Comparison of ENCODE assay signal across 24 mouse cellular contexts in genomic region chr13:46529037-46529436, GRCm38 (mm10). TPM values are rescaled to one million over a fixed set of nuclear protein-coding genes. Genes with fewer than 3 reads are reported as not detected.
"Had no signal": no experiment of that assay in that cellular context is flagged by ENCODE, and none has a peak within 500 bp of the region (broad histone marks: within the 10 kb centered on the region; RNA-seq: fewer than 3 reads in every experiment).

No protein-coding gene starts in this region.

- H3K27me3 ChIP-seq: intestine, embryonic 15.5 days; limb, embryonic 12.5 days had no signal

- ATAC-seq: hindbrain, embryonic 16.5 days; inflammation-experienced regulatory T-cells, adult 6 months; intestine, embryonic 15.5 days; intestine, postnatal 0 days had no signal

- H3K27ac ChIP-seq: hindbrain, embryonic 10.5 days; hindbrain, embryonic 12.5 days; hindbrain, embryonic 14.5 days; intestine, embryonic 15.5 days; layer of hippocampus, adult 2 months; left cerebral cortex, adult 2 months; limb, embryonic 10.5 days; limb, embryonic 12.5 days had no signal

- DNase-seq: gastrocnemius, adult 2 months; gastrocnemius, postnatal 10 days; gastrocnemius, postnatal 25 days; heart, adult 18-20 months; heart, postnatal 10 days; kidney, adult 18-20 months; kidney, adult 8-10 months; kidney, postnatal 10 days; kidney, postnatal 25 days; kidney, postnatal 4 days; liver had no signal

- H3K4me2 ChIP-seq: hindbrain, embryonic 12.5 days; hindbrain, embryonic 14.5 days; intestine, embryonic 15.5 days; limb, embryonic 12.5 days; liver, embryonic 11.5 days had no signal

- H3K4me3 ChIP-seq: gastrocnemius, adult 2 months; hindbrain, embryonic 10.5 days; hindbrain, embryonic 12.5 days; intestine, embryonic 15.5 days; layer of hippocampus, adult 2 months; left cerebral cortex, adult 2 months; limb, embryonic 10.5 days; limb, embryonic 12.5 days had no signal

- H3K9ac ChIP-seq: hindbrain, embryonic 12.5 days; hindbrain, embryonic 14.5 days; intestine, embryonic 15.5 days; limb, embryonic 12.5 days had no signal

- H3K9me3 ChIP-seq: hindbrain, embryonic 10.5 days; hindbrain, embryonic 12.5 days; intestine, embryonic 15.5 days; limb, embryonic 10.5 days; limb, embryonic 12.5 days had no signal

- H3K36me3 ChIP-seq: hindbrain, embryonic 10.5 days; hindbrain, embryonic 12.5 days; intestine, embryonic 15.5 days; limb, embryonic 10.5 days; limb, embryonic 12.5 days had no signal

RNA-seq across cellular contexts. Expression of gene Cap2, which starts 27.4 kb away (rescaled TPM):
- total RNA-seq: granulocyte monocyte progenitor cell, adult 5-6 weeks had no signal
